Mouse (Mus musculus): ENCODE measurements around the gene Drg1. TPM values are rescaled to one million over a fixed set of nuclear protein-coding genes. Genes with fewer than 3 reads are reported as not detected.
A peak's percentile ranks its signal among the peaks of the same experiment; 100 is the strongest.

Gene Drg1
- 159 and 171 TPM in 2 replicates for polyA plus RNA-seq (2016; fragmentation: Nextera tagmentation; extraction: Ambion mirVana)

DNA sequence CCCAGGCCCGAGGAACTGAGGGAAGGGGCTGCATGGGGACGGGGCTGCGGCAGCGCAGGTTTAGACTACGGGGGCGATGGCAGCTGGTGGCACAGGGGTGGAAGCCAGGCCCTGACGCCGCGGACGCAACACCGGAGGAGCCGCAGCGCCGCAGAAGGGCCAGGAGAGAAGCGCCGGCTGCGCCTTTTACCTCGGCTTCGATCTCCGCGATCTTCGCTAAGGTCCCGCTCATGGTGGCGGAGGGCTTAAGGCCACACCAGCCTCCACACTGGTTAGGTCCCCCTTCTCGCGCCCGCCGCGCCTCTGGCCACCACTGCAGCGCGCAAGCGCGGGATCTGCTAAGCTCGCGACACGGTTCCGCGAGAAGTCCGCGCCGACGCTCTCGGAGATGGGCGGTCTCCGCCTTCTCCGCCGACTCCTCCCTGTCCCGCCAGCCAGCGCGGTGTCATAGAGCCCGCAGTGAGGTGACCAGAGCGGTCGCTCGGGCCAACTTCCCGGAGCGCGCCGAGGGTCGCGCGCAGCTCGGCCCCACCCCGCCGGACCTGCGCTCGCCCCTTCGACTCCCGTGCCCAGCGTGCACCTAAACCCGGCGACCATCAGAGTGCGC is at the start of gene Drg1:
Gene Drg1 (minus strand): TSS at position 337 of the 607 bp plus-strand sequence.
- Histone ChIP-seq H3K4me1 (replicated peaks) (peaks cover 13% of the 10 kb centered on the region), H3K9ac (peak within 1 kb of the TSS; percentile 90), H3K36me3 (peaks cover 25% of the 10 kb centered on the region), H3K9me3 (replicated peaks) (no peaks in the 10 kb centered on the region), H3K27me3 (replicated peaks) (no peaks in the 10 kb centered on the region), H3K27ac (ENCODE audit: poor library complexity, severe bottlenecking) (peak within 1 kb of the TSS; percentile 93), H3K4me3 (peak within 1 kb of the TSS; percentile 74), H3K4me2 (peak within 1 kb of the TSS; percentile 77)
- ATAC-seq (ENCODE audit: insufficient number of reproducible peaks, low FRiP score): peak; percentile 98
- WGBS: under 1% methylated on average over 72 of the region's 72 CpGs

DNA sequence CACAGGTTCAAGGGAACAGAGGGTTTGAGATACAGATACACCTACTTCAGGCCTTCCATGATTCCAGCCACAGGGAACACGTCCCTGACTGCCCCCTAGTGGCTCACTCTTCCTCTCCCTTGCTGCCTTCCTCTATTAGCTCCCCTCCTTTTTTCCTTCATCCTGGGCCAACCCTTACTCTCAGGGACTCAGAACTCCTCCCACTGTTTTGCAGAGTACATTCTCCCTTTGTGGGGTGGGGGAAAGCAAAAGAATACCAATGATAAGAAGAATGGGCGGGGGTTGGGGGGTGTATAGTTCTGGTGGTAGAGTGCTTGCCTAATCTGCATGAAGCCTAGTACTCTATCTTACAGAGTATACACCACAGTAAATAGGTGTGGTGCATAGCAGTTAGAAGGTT is 47.9 kb upstream of the Drg1 start:
- WGBS: 25% methylated on average over 2 of the region's 2 CpGs
- Histone ChIP-seq H3K4me2 (no peak overlapping the region), H3K4me3 (no peak overlapping the region), H3K27me3 (replicated peaks) (no peaks in the 10 kb centered on the region), H3K36me3 (peaks cover 40% of the 10 kb centered on the region), H3K4me1 (replicated peaks) (peaks cover 13% of the 10 kb centered on the region), H3K9ac (no peak overlapping the region), H3K9me3 (replicated peaks) (no peaks in the 10 kb centered on the region; the same call in 1 of the 2 replicates), H3K27ac (ENCODE audit: poor library complexity, severe bottlenecking) (no peak overlapping the region)
- ATAC-seq (ENCODE audit: insufficient number of reproducible peaks, low FRiP score): peak; percentile 45

DNA sequence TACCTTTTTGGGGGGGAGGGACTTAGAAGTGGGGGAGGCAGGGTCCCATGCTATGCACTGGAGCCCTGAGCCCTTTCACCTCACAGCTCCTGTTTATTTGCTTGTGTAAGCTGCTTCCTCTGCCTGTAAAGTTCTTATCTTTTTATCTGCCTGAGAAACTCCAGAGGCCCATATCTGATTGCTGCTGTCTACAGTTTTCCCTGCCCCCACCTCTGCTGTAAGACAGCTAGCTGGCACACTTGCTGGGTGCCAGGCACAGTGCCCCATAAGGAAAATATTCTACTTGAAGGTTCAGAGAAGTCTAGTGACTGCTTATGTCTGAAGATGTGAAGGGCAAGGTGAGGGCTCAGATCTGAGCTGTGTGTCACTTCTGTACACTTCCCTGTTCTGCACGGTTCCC is 47.1 kb upstream of the Drg1 start:
- Histone ChIP-seq H3K27me3 (replicated peaks) (no peaks in the 10 kb centered on the region), H3K9ac (no peak overlapping the region), H3K4me1 (replicated peaks) (peaks cover 13% of the 10 kb centered on the region), H3K4me3 (no peak overlapping the region), H3K4me2 (no peak overlapping the region), H3K36me3 (peaks cover 49% of the 10 kb centered on the region), H3K27ac (ENCODE audit: poor library complexity, severe bottlenecking) (no peak overlapping the region), H3K9me3 (replicated peaks) (no peaks in the 10 kb centered on the region; the same call in 1 of the 2 replicates)
- 76% methylated on average over 1 of the region's 1 CpGs for WGBS
- ATAC-seq (ENCODE audit: insufficient number of reproducible peaks, low FRiP score): no peak

DNA sequence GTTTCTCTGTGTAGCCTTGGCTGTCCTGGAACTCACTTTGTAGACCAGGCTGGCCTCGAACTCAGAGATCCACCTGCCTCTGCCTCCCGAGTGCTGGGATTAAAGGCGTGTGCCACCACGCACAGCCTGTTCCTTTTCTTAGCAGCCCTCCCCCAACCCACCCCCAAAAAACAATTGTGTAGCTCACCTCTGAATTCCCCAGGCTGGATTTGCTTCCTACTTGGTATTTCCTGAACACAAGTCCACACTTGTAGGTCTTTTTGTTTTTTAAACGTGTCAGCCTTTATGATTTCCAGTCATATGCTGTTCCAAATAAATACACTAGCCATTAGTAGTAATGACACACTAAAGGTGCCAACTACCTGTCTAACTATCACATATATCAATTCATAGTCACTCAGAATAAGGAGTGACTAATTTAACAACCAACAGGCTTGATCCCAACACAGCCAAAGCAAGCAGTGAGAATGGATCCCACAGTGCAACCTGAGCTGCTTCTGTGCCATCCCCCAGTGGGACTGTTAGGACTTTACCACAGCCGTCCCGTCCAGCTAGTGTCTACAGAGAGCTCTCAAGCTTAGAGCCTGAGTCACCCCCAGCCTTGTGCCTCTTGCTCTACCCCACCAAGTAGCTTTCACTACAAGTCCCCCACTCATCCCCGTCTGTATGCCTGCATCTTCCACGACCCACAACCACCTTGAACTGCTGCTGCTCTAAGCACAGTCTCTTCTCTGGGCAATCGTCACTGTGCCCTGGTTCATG is 45.6 kb upstream of the Drg1 start:
- H3K27ac ChIP-seq (ENCODE audit: poor library complexity, severe bottlenecking): no peak overlapping the region
- no peak overlapping the region for H3K4me3 ChIP-seq
- H3K27me3 ChIP-seq (replicated peaks): no peaks in the 10 kb centered on the region
- H3K9ac ChIP-seq: no peak overlapping the region
- H3K4me1 ChIP-seq (replicated peaks): peaks cover 13% of the 10 kb centered on the region
- H3K4me2 ChIP-seq: no peak overlapping the region
- ATAC-seq (ENCODE audit: insufficient number of reproducible peaks, low FRiP score): no peak
- 82% methylated on average over 10 of the region's 10 CpGs for WGBS
- H3K36me3 ChIP-seq: peaks cover 55% of the 10 kb centered on the region
- no peaks in the 10 kb centered on the region for H3K9me3 ChIP-seq (replicated peaks)

DNA sequence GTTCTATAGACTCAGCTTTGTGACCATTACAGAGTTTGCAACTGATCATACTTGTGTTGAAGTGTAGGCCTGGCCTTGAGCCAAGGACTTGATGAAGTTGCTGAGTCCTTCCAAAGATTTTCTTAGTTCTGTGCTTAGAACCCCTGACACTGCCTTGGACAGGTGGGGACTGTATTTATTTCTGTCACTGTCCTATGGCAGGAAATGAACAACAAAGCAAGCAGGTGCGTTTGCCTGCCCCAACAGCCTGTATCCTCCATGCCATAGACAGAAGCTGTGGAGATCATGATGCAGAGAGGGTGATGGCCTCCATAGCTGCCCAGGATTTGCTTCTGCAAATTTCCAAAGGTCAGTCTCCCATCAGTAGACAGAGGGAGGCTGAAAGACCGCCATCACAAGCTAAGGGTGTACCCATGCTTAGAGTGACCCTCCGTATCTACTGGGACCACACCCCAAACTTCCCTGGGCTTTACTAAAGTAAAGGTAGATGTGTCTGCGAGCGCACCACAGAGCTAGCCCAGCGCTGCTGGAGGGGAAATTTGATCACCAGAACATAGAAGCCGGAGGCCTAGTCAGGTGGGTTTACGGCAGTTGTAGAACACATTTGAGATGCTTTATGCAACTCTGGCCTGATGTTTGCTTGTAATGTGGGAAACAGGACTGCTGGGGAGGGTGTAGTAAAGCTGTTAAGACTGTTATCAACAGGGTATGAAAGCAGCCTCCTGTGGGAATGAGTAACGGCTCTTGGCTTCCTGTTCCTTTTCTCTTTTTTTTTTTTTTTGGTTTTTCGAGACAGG is 44.8 kb upstream of the Drg1 start:
- Histone ChIP-seq H3K9ac (no peak overlapping the region), H3K36me3 (peaks cover 62% of the 10 kb centered on the region), H3K27ac (ENCODE audit: poor library complexity, severe bottlenecking) (no peak overlapping the region), H3K4me2 (no peak overlapping the region), H3K9me3 (replicated peaks) (no peaks in the 10 kb centered on the region), H3K4me3 (no peak overlapping the region), H3K4me1 (replicated peaks) (peaks cover 13% of the 10 kb centered on the region), H3K27me3 (replicated peaks) (no peaks in the 10 kb centered on the region)
- 76% methylated on average over 10 of the region's 10 CpGs for WGBS
- no peak for ATAC-seq (ENCODE audit: insufficient number of reproducible peaks, low FRiP score)

DNA sequence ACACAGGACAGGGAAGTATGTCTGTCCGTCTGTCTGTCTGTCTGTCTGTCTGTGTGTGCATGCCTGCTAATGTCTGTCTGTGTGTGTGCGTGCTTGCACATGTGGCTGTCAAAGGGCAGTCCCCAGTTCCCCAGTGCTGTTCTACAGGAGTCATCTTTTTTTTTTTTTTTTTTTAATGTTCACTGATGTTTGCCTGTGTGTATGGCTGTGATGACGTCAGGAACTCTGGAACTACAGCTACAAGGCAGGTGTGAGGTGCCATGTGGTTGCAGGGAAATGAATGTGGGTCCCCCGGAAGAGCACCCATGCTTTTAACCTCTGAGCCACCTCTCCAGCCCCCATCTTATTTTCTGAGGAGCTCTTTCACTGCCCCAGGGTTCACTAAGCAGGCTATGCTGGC is 43.7 kb upstream of the Drg1 start:
- Histone ChIP-seq H3K4me3 (no peak overlapping the region), H3K27me3 (replicated peaks) (no peaks in the 10 kb centered on the region), H3K4me2 (no peak overlapping the region), H3K27ac (ENCODE audit: poor library complexity, severe bottlenecking) (no peak overlapping the region), H3K9me3 (replicated peaks) (no peaks in the 10 kb centered on the region), H3K36me3 (peaks cover 73% of the 10 kb centered on the region), H3K9ac (no peak overlapping the region), H3K4me1 (replicated peaks) (peaks cover 13% of the 10 kb centered on the region)
- WGBS: 93% methylated on average over 4 of the region's 4 CpGs
- no peak for ATAC-seq (ENCODE audit: insufficient number of reproducible peaks, low FRiP score)

DNA sequence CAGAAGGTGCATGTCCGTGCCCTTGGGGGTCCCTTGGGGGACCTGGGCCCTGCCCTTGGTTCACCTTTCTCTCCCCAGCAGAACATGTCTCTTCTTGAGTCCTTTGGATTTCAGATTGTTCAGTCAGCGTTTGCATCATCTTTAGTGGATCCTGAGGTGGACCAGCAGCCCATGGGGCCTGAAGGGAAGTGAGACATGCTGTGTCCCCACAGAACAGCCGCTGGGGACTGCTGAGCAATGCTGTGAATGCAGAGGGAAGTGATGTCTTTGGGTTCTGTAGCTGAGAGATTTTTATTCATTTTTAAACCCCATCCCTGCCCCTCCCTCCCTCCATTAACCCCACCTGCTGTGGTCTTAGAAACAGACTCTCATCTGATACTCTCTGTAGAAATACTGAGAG is 41.7 kb upstream of the Drg1 start:
- 89% methylated on average over 3 of the region's 3 CpGs for WGBS

DNA sequence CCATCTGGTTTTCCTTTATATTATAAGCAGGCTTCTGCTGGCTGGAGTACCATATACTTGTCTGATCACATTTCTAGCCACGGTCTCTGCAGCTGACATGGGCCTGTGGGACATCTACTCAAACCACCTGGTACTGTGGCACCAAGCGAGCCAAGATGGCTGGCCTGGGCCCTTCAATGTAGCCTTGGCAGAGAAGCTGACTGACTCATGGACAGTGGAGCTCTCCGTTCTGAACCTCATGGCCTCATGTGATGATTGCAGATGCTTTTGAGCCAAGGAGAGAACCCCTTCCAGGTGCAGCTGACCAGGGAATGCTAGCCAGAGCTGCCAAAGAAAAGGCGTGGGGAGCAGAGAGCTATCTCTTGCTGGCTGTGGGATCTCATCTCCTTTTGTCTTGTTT is 39.6 kb upstream of the Drg1 start:
- ATAC-seq (ENCODE audit: insufficient number of reproducible peaks, low FRiP score): no peak
- Histone ChIP-seq H3K4me1 (replicated peaks) (peaks cover 21% of the 10 kb centered on the region), H3K9me3 (replicated peaks) (no peaks in the 10 kb centered on the region), H3K36me3 (peaks cover 96% of the 10 kb centered on the region), H3K4me2 (no peak overlapping the region), H3K4me3 (no peak overlapping the region), H3K27me3 (replicated peaks) (no peaks in the 10 kb centered on the region), H3K9ac (no peak overlapping the region), H3K27ac (ENCODE audit: poor library complexity, severe bottlenecking) (no peak overlapping the region)
- 88% methylated on average over 4 of the region's 4 CpGs for WGBS

More for the DNA sequence above, 41.7 kb upstream of the Drg1 start:
- Histone ChIP-seq H3K9ac (no peak overlapping the region), H3K27ac (ENCODE audit: poor library complexity, severe bottlenecking) (no peak overlapping the region), H3K36me3 (peaks cover 90% of the 10 kb centered on the region), H3K9me3 (replicated peaks) (no peaks in the 10 kb centered on the region), H3K27me3 (replicated peaks) (no peaks in the 10 kb centered on the region), H3K4me2 (no peak overlapping the region), H3K4me1 (replicated peaks) (peaks cover 15% of the 10 kb centered on the region), H3K4me3 (no peak overlapping the region)
- ATAC-seq (ENCODE audit: insufficient number of reproducible peaks, low FRiP score): no peak

DNA sequence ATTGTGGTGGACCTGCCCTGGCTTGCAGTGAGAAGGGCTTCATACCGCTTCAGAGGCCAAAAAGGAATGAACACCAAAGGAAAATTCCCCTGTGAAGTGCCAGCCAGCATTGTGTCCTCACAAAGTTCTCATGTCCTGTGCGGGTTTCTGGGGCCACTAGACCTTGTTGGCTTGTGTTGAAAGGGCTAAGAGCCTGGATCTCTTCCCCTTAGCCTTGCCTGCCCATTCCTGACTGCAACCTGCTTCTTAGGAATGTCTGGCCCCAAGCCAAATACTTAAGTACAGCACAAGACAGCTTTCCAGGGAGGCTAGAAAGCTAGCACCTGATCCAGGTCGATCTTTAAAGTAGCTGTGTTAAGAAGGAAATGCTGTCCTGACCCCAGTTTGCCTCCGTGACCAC is 36.6 kb upstream of the Drg1 start:
- no peak overlapping the region for H3K4me3 ChIP-seq
- H3K27ac ChIP-seq (ENCODE audit: poor library complexity, severe bottlenecking): peak overlapping the region; percentile 8; the same call in 1 of the 2 replicates
- H3K9me3 ChIP-seq (replicated peaks): no peaks in the 10 kb centered on the region
- H3K36me3 ChIP-seq: peaks cover 95% of the 10 kb centered on the region
- no peak overlapping the region for H3K9ac ChIP-seq
- peaks cover 12% of the 10 kb centered on the region for H3K4me1 ChIP-seq (replicated peaks)
- no peak overlapping the region for H3K4me2 ChIP-seq
- 70% methylated on average over 4 of the region's 4 CpGs for WGBS
- H3K27me3 ChIP-seq (replicated peaks): no peaks in the 10 kb centered on the region
- no peak for ATAC-seq (ENCODE audit: insufficient number of reproducible peaks, low FRiP score)

DNA sequence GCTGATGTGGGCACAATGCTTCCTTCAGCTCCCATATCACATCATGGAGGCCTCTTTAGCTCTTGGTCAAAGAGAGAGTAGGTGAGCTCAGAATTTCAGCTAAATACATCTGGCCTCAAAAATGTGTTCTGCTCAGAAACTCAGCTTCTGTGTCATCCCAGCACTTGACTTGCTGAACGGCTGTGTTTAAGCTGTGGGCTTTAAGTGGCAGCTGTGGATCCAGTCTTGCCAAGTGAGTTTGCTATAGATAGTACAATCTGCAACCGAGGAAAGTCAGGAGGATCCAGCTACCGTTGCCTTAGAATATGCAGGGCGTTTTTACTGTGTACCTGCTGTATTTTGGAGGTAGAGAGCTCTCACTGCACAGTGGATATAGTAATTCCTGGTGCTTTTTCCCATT is 36.2 kb upstream of the Drg1 start:
- H3K4me2 ChIP-seq: no peak overlapping the region
- peaks cover 95% of the 10 kb centered on the region for H3K36me3 ChIP-seq
- peaks cover 12% of the 10 kb centered on the region for H3K4me1 ChIP-seq (replicated peaks)
- WGBS: 58% methylated on average over 4 of the region's 4 CpGs
- ATAC-seq (ENCODE audit: insufficient number of reproducible peaks, low FRiP score): no peak
- no peaks in the 10 kb centered on the region for H3K9me3 ChIP-seq (replicated peaks)
- no peak overlapping the region for H3K9ac ChIP-seq
- no peak overlapping the region for H3K4me3 ChIP-seq
- peak overlapping the region; percentile 17; the same call in 1 of the 2 replicates for H3K27ac ChIP-seq (ENCODE audit: poor library complexity, severe bottlenecking)
- H3K27me3 ChIP-seq (replicated peaks): no peaks in the 10 kb centered on the region

DNA sequence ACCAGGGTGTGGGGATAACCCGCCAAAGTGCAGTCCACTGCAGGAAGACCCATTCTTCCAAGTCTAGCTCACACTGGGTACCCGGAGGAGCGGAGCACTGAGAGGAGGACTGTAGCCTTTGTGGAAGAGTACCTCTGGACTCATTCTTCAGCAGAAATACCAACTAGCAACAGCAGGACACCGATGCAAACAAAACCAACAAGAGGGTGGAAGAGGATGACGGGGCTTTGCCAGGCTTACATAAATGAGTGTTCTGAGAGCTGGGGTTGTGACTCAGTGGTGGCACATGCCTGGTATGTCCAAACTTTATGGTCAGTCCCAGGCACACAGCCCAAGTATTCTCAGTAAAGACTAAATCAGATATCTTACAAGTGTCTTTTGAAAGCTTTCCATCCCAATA is 34.9 kb upstream of the Drg1 start:
- H3K27me3 ChIP-seq (replicated peaks): no peaks in the 10 kb centered on the region
- no peak for ATAC-seq (ENCODE audit: insufficient number of reproducible peaks, low FRiP score)
- H3K4me2 ChIP-seq: no peak overlapping the region
- WGBS: 91% methylated on average over 5 of the region's 5 CpGs
- H3K4me3 ChIP-seq: no peak overlapping the region
- no peaks in the 10 kb centered on the region for H3K9me3 ChIP-seq (replicated peaks)
- peaks cover 95% of the 10 kb centered on the region for H3K36me3 ChIP-seq
- H3K9ac ChIP-seq: no peak overlapping the region
- H3K27ac ChIP-seq (ENCODE audit: poor library complexity, severe bottlenecking): no peak overlapping the region
- peaks cover 12% of the 10 kb centered on the region for H3K4me1 ChIP-seq (replicated peaks)

Measured in heart, embryonic 12.5 days (tissue).